Comparison of ENCODE assay signal across 11 mouse cellular contexts in genomic region chr5:113660872-113661271, GRCm38 (mm10). TPM values are rescaled to one million over a fixed set of nuclear protein-coding genes. Genes with fewer than 3 reads are reported as not detected.
DNase-seq lines count a peak whose midpoint lies in the region; ATAC-seq and TF ChIP-seq lines count a peak whose summit lies in the region.
"Had no signal": no experiment of that assay in that cellular context is flagged by ENCODE, and none has a peak within 500 bp of the region (broad histone marks: within the 10 kb centered on the region; RNA-seq: fewer than 3 reads in every experiment).

No protein-coding gene starts in this region.

- no peak overlapping the region for H3K4me2 ChIP-seq in neural tube, embryonic 13.5 days
- no peak overlapping the region for H3K4me2 ChIP-seq in lung, embryonic 14.5 days
- H3K4me2 ChIP-seq: hindbrain, embryonic 15.5 days had no signal

- H3K4me1 ChIP-seq in neural tube, embryonic 13.5 days (replicated peaks) = no peaks in the 10 kb centered on the region
- no peaks in the 10 kb centered on the region for H3K4me1 ChIP-seq in lung, embryonic 14.5 days (ENCODE audit: insufficient read depth)
- H3K4me1 ChIP-seq: hindbrain, embryonic 15.5 days had no signal

- H3K27me3 ChIP-seq in neural tube, embryonic 13.5 days = no peaks in the 10 kb centered on the region
- H3K27me3 ChIP-seq in lung, embryonic 14.5 days (ENCODE audit: insufficient read depth, low read length) = no peaks in the 10 kb centered on the region
- H3K27me3 ChIP-seq: hindbrain, embryonic 15.5 days had no signal

- no peak for DNase-seq in neural tube, embryonic 10.5 days (ENCODE audit: extremely low spot score, low spot score)
- peak; percentile 86 for DNase-seq in gastrocnemius, postnatal 25 days
- peak; percentile 86 for DNase-seq in lung, embryonic 14.5 days
- DNase-seq in urinary bladder, postnatal 4 days (ENCODE audit: low spot score in 2 of 2) = peak; percentile 64 to 70
- DNase-seq in cerebellum, postnatal 14 days = no peak
- no peak for DNase-seq in thymus, postnatal 10 days (ENCODE audit: low spot score in 2 of 2)
- no peak for DNase-seq in thymus, adult 18-20 months
- DNase-seq: midbrain, embryonic 14.5 days had no signal

- H3K9me3 ChIP-seq in neural tube, embryonic 13.5 days = 0 out of 2 replicates have a peak, but pooled peaks cover 5% of the 10 kb centered on the region
- H3K9me3 ChIP-seq in lung, embryonic 14.5 days (ENCODE audit: low read depth, low read length) = no peaks in the 10 kb centered on the region
- H3K9me3 ChIP-seq: hindbrain, embryonic 15.5 days had no signal

- no peaks in the 10 kb centered on the region for H3K36me3 ChIP-seq in neural tube, embryonic 13.5 days
- no peaks in the 10 kb centered on the region for H3K36me3 ChIP-seq in lung, embryonic 14.5 days (ENCODE audit: insufficient read depth)
- H3K36me3 ChIP-seq: hindbrain, embryonic 15.5 days had no signal

- TF ChIP-seq CTCF in lung, embryonic 14.5 days (IDR thresholded peaks at IDR 0.05; ENCODE audit: low read depth) = peak; percentile 12; the same call in 1 of the 2 replicates

- no peak for ATAC-seq in neural tube, embryonic 13.5 days (ENCODE audit: low read depth)
- ATAC-seq in lung, embryonic 14.5 days (ENCODE audit: insufficient read depth) = peak; percentile 77

- no peak overlapping the region for H3K27ac ChIP-seq in neural tube, embryonic 13.5 days (replicated peaks)
- H3K27ac ChIP-seq in lung, embryonic 14.5 days (ENCODE audit: low read depth) = no peak overlapping the region
- H3K27ac ChIP-seq: hindbrain, embryonic 15.5 days had no signal

- peak overlapping the region; percentile 3; the same call in 1 of the 2 replicates for H3K9ac ChIP-seq in neural tube, embryonic 13.5 days
- no peak overlapping the region for H3K9ac ChIP-seq in lung, embryonic 14.5 days
- H3K9ac ChIP-seq: hindbrain, embryonic 15.5 days had no signal

- no peak overlapping the region for H3K4me3 ChIP-seq in neural tube, embryonic 13.5 days
- H3K4me3 ChIP-seq in lung, embryonic 14.5 days (ENCODE audit: low read depth, low read length) = no peak overlapping the region
- H3K4me3 ChIP-seq: hindbrain, embryonic 15.5 days had no signal

- WGBS in neural tube, embryonic 13.5 days = 72% methylated on average over 10 of the region's 10 CpGs
- WGBS in lung, embryonic 14.5 days = 38% methylated on average over 10 of the region's 10 CpGs

RNA-seq across cellular contexts. Expression of gene Cmklr1, which starts 10.6 kb away (rescaled TPM):
- polyA plus RNA-seq in neural tube, embryonic 13.5 days (2015; fragmentation: Nextera tagmentation; extraction: Ambion mirVana) = 2.2 and 2.6 TPM in 2 replicates
- 10 to 100 TPM; 14.6 to 15.4 TPM for total RNA-seq in gastrocnemius, postnatal 25 days (2021)
- 8.3 and 11.1 TPM in 2 replicates for polyA plus RNA-seq in lung, embryonic 14.5 days (2014; fragmentation: Nextera tagmentation; extraction: Ambion mirVana)
- total RNA-seq: CH12.LX had no signal

Comparison
In these comparisons a context has a peak if more than half of its experiments do, and no peak if none do; other contexts are left out.
1. DNase-seq: peak in gastrocnemius, postnatal 25 days (single experiment), lung, embryonic 14.5 days (single experiment) and urinary bladder, postnatal 4 days (2 of 2); none in neural tube, embryonic 10.5 days (single experiment), cerebellum, postnatal 14 days (0 of 2), thymus, postnatal 10 days (0 of 2) and thymus, adult 18-20 months (0 of 2).